Mouse (Mus musculus): ENCODE data around the gene Gabrb2. TPM values are rescaled to one million over a fixed set of nuclear protein-coding genes. Genes with fewer than 3 reads are reported as not detected.

Gabrb2 gene
- polyA plus RNA-seq, 1 experiment: not detected

DNA sequence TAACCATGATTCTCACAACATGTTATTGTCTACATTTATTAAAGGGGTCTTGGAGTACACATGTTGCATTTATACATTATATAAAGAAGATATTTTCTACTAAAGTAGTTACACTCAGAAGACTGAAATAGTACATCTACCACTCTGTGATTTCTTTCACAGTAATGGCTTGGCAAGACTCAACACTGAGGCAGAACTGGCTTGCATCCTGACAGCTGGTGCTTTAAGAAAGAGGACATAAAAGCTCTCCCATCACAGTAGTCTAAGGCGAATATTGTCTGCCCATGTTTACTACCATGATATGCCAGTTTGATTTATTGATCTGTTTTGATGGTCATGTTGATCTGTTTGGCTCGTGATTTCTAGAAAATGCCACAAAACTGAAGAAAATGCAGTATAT, 19.4 kb downstream of the Gabrb2 start:
- TF ChIP-seq CTCF (IDR thresholded peaks at IDR 0.05; ENCODE audit: low read depth, low read length) (no peak), POLR2A (IDR thresholded peaks at IDR 0.05; ENCODE audit: borderline replicate concordance, low read depth, low read length) (no peak)
- Histone ChIP-seq H3K27ac (ENCODE audit: insufficient read depth, low read depth, low read length) (no peak overlapping the region), H3K4me1 (ENCODE audit: control insufficient read depth, insufficient read depth, low read length) (no peaks in the 10 kb centered on the region), H3K4me3 (ENCODE audit: insufficient read depth, low read length) (no peak overlapping the region)

DNA sequence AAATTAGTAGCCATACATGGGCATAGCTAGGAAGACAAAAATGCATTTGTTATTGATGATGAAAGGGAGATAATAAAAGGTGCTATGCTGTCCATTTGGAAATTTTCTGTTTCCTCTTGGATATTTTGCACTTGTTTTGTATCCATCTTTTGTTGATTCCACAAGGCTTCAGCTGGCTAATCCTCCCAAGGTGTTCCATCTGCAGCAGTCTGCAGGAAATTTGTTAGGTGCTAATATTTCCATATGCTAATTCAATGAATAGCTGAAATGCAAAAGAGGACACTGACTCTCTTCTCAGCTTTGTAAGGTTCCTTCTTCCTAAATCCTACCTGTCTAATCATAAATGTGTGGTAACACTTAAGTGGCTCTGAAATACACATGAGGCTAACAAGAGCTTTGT, 24.1 kb downstream of the Gabrb2 start:
- no peak for TF ChIP-seq POLR2A (IDR thresholded peaks at IDR 0.05; ENCODE audit: borderline replicate concordance, low read depth, low read length)
- TF ChIP-seq CTCF (IDR thresholded peaks at IDR 0.05; ENCODE audit: low read depth, low read length): no peak
- Histone ChIP-seq H3K4me1 (ENCODE audit: control insufficient read depth, insufficient read depth, low read length) (no peaks in the 10 kb centered on the region), H3K4me3 (ENCODE audit: insufficient read depth, low read length) (no peak overlapping the region), H3K27ac (ENCODE audit: insufficient read depth, low read depth, low read length) (no peak overlapping the region)

GRCm38 (mm10) chr11:42448929-42449328, 29.4 kb downstream of the Gabrb2 start:
- no peak for TF ChIP-seq CTCF (IDR thresholded peaks at IDR 0.05; ENCODE audit: low read depth, low read length)
- TF ChIP-seq POLR2A (IDR thresholded peaks at IDR 0.05; ENCODE audit: borderline replicate concordance, low read depth, low read length): no peak
- H3K27ac ChIP-seq (ENCODE audit: insufficient read depth, low read depth, low read length): no peak overlapping the region
- H3K4me3 ChIP-seq (ENCODE audit: insufficient read depth, low read length): no peak overlapping the region
- no peaks in the 10 kb centered on the region for H3K4me1 ChIP-seq (ENCODE audit: control insufficient read depth, insufficient read depth, low read length)

- Histone ChIP-seq H3K4me1 (ENCODE audit: control insufficient read depth, insufficient read depth, low read length) (no peaks in the 10 kb centered on the region), H3K27ac (ENCODE audit: insufficient read depth, low read depth, low read length) (no peak overlapping the region), H3K4me3 (ENCODE audit: insufficient read depth, low read length) (no peak overlapping the region)
- TF ChIP-seq CTCF (IDR thresholded peaks at IDR 0.05; ENCODE audit: low read depth, low read length) (no peak), POLR2A (IDR thresholded peaks at IDR 0.05; ENCODE audit: borderline replicate concordance, low read depth, low read length) (no peak)
Measured at GRCm38 (mm10) chr11:42464136-42464535, 44.6 kb downstream of the Gabrb2 start.

DNA sequence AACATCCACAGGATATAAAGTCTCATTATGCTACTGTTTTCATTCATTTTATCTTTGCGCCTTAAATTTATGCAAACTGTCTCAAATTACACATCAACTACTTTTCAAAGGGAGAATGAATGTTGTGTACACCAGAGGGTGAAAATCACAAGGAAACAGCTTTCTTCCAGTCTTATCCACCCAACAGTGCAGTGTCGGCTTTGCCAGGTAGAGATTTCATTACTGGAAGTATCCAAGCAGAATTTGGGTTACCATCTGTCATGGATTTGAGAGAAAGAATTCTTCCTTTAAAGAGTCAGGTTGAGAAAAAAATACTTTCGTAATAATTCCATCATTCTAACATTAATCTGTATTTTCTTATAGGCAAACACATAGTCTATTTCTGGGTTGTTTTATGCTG, 48.8 kb downstream of the Gabrb2 start:
- TF ChIP-seq CTCF (IDR thresholded peaks at IDR 0.05; ENCODE audit: low read depth, low read length): no peak
- no peak for TF ChIP-seq POLR2A (IDR thresholded peaks at IDR 0.05; ENCODE audit: borderline replicate concordance, low read depth, low read length)
- Histone ChIP-seq H3K27ac (ENCODE audit: insufficient read depth, low read depth, low read length) (no peak overlapping the region), H3K4me1 (ENCODE audit: control insufficient read depth, insufficient read depth, low read length) (no peaks in the 10 kb centered on the region), H3K4me3 (ENCODE audit: insufficient read depth, low read length) (no peak overlapping the region)

- Histone ChIP-seq H3K27ac (ENCODE audit: insufficient read depth, low read depth, low read length) (no peak overlapping the region), H3K4me3 (ENCODE audit: insufficient read depth, low read length) (no peak overlapping the region), H3K4me1 (ENCODE audit: control insufficient read depth, insufficient read depth, low read length) (no peaks in the 10 kb centered on the region)
- TF ChIP-seq POLR2A (IDR thresholded peaks at IDR 0.05; ENCODE audit: borderline replicate concordance, low read depth, low read length) (no peak), CTCF (IDR thresholded peaks at IDR 0.05; ENCODE audit: low read depth, low read length) (no peak)
Measured at GRCm38 (mm10) chr11:42474523-42474922, 55.0 kb downstream of the Gabrb2 start.

DNA sequence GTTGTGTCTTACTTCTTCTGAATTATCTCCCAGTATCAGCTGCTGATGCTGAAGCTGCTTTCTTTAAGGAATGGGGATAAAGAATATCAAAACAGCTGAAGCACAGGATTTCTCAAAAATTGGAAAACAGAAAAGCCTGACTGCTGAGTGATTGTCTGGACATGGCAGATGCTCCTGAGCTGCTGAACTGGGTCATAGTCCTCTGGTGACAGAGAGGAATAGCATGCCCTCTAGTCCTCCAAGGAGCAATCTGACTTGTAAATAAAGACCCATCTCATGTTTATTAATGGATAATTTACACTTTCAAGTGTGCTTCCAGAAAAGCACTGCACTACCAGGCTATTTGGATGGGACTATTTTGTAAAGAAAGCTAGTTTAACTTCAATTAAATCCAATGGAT, 68.1 kb downstream of the Gabrb2 start:
- no peak for TF ChIP-seq CTCF (IDR thresholded peaks at IDR 0.05; ENCODE audit: low read depth, low read length)
- TF ChIP-seq POLR2A (IDR thresholded peaks at IDR 0.05; ENCODE audit: borderline replicate concordance, low read depth, low read length): no peak
- Histone ChIP-seq H3K4me1 (ENCODE audit: control insufficient read depth, insufficient read depth, low read length) (no peaks in the 10 kb centered on the region), H3K4me3 (ENCODE audit: insufficient read depth, low read length) (no peak overlapping the region), H3K27ac (ENCODE audit: insufficient read depth, low read depth, low read length) (no peak overlapping the region)

DNA sequence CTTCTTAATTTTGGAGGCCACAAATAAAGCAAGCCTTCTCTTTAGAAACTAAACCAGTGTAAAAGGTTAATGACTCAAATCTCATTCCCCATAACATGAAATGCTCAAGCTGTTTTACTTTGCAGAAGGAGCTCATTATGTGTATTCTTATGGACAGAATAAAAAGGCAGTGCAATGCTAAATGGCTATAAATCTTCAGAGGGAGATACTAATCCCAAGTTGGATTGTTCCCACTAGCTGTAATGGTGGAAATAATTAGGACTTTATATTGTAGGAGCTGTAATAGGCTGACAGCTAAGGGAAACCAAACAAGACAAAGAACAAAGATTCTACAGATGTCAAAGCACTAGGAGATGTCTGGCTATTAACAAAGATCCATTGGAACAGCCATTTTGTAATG, 81.6 kb downstream of the Gabrb2 start:
- Histone ChIP-seq H3K27ac (ENCODE audit: insufficient read depth, low read depth, low read length) (no peak overlapping the region), H3K4me1 (ENCODE audit: control insufficient read depth, insufficient read depth, low read length) (no peaks in the 10 kb centered on the region), H3K4me3 (ENCODE audit: insufficient read depth, low read length) (no peak overlapping the region)
- no peak for TF ChIP-seq POLR2A (IDR thresholded peaks at IDR 0.05; ENCODE audit: borderline replicate concordance, low read depth, low read length)
- TF ChIP-seq CTCF (IDR thresholded peaks at IDR 0.05; ENCODE audit: low read depth, low read length): no peak

GRCm38 (mm10) chr11:42505436-42505835, 85.9 kb downstream of the Gabrb2 start:
- TF ChIP-seq CTCF (IDR thresholded peaks at IDR 0.05; ENCODE audit: low read depth, low read length): no peak
- no peak for TF ChIP-seq POLR2A (IDR thresholded peaks at IDR 0.05; ENCODE audit: borderline replicate concordance, low read depth, low read length)
- Histone ChIP-seq H3K4me1 (ENCODE audit: control insufficient read depth, insufficient read depth, low read length) (no peaks in the 10 kb centered on the region), H3K4me3 (ENCODE audit: insufficient read depth, low read length) (no peak overlapping the region)

DNA sequence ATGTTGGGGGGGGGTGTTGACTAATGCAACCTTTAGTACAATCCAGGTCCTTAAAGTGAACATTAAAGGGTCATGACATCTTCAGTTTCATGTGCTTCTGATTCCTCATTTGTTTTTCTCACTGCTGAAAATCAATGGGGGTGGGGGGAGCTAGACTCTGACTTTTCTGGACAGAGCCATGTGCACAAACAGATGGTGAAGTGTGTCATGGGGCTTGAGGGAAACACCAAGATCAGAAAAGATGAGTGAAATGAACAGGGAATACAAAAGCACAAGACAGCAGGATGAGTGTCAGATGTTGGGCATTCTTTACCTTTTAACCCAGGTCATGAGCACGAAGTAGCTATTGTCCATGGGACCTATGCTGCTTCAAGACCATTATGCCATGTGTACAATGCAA, 86.4 kb downstream of the Gabrb2 start:
- no peak overlapping the region for H3K4me3 ChIP-seq (ENCODE audit: insufficient read depth, low read length)
- TF ChIP-seq POLR2A (IDR thresholded peaks at IDR 0.05; ENCODE audit: borderline replicate concordance, low read depth, low read length): no peak
- TF ChIP-seq CTCF (IDR thresholded peaks at IDR 0.05; ENCODE audit: low read depth, low read length): no peak
- H3K4me1 ChIP-seq (ENCODE audit: control insufficient read depth, insufficient read depth, low read length): no peaks in the 10 kb centered on the region
- no peak overlapping the region for H3K27ac ChIP-seq (ENCODE audit: insufficient read depth, low read depth, low read length)

More at GRCm38 (mm10) chr11:42505436-42505835, 85.9 kb downstream of the Gabrb2 start:
- no peak overlapping the region for H3K27ac ChIP-seq (ENCODE audit: insufficient read depth, low read depth, low read length)

- H3K4me1 ChIP-seq (ENCODE audit: control insufficient read depth, insufficient read depth, low read length): no peaks in the 10 kb centered on the region
- H3K4me3 ChIP-seq (ENCODE audit: insufficient read depth, low read length): no peak overlapping the region
- H3K27ac ChIP-seq (ENCODE audit: insufficient read depth, low read depth, low read length): no peak overlapping the region
- TF ChIP-seq POLR2A (IDR thresholded peaks at IDR 0.05; ENCODE audit: borderline replicate concordance, low read depth, low read length) (no peak), CTCF (IDR thresholded peaks at IDR 0.05; ENCODE audit: low read depth, low read length) (no peak)
Measured at GRCm38 (mm10) chr11:42521960-42522359, 102.4 kb downstream of the Gabrb2 start.

Measured in bone marrow macrophage, adult 2 months (primary cell).